Mouse (Mus musculus) telencephalon, adult 2 months (tissue): ENCODE measurements around the gene Slc26a11.
"Not testable (repeated sequence)": the region's sequence is repeated elsewhere in the genome, so short reads cannot be mapped to it uniquely, and the experiment has no call there.

ENCODE experiments used
- DNase-seq: peaks from one replicate; pipeline ENCODE4 v3.0.0-alpha.2; 2011; ENCODE audit warnings: low read depth, low spot score

Slc26a11 gene

GRCm38 (mm10) chr11:119362769-119363533, 7.6 kb downstream of the Slc26a11 start:
- DNase-seq, result no peak

DNA sequence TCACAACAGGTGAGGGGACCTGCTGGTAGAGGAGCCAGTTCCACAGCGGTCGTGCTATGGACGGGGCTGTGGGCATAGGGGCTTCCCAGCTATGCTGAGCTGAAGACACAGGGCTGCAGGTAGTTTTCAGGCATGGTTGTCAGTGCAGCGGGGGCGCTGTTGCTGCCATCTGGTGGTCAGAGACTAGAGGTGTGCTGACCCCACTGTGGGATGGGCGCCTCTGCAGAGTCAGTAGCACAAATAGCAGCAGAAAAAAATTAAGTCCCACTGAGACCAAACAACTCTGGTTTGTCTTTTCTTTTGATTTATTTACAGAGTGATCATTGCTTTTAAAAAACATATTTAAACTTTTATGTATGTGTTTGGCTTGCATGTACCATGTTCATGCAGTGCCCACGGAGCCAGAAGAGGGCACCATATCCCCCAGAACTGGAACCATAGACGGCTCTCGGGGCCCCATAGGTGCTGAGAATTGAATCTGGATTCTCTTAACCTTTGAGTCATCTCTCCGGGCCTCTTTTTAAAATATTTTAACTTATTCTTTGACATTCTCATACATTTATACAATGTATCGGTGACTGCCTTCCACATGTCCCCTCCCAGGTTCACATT, 8.3 kb downstream of the Slc26a11 start:
- no peak for DNase-seq

DNA sequence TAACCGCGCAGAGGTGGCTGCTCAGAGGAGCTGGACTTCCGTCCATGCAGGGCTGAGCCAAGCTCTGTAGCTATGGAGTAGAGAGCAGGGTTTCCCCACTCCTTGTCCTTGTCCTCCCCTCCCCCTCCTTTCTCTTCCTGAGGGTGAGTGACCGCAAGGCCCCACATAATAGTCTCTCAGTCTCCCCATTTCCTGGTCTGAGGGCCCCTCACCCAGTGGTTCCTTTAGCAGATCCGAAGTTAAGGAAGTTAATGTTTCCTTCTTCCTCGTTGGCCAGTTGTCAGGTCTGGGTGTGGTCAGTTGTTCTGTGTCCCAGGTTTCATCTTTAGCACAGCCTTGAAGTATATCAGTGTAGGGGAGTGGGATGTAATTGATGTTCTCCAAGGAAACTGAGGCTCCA, 20.1 kb downstream of the Slc26a11 start:
- no peak for DNase-seq

DNA sequence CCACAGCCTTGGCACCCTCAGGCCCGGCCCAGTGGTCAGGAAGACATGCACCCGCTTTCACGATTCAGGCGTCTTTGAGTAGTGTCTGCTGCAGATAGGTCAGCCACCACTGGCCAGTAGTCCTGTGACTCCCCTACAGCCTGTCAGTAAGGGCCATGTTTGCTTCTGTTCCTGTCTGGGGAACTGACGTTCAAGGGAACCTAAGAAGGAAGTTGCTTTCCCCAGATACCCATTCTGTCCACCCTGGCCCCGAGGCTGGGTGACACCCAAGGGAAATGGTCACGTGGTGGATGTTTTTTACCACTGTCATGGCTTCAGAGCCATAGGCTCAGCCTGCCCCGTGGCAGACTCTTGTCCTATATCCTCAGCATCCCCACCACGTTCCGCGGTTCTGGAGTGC, 22.0 kb downstream of the Slc26a11 start:
- DNase-seq, result no peak

GRCm38 (mm10) chr11:119378551-119378950, 23.2 kb downstream of the Slc26a11 start:
- no peak for DNase-seq

DNA sequence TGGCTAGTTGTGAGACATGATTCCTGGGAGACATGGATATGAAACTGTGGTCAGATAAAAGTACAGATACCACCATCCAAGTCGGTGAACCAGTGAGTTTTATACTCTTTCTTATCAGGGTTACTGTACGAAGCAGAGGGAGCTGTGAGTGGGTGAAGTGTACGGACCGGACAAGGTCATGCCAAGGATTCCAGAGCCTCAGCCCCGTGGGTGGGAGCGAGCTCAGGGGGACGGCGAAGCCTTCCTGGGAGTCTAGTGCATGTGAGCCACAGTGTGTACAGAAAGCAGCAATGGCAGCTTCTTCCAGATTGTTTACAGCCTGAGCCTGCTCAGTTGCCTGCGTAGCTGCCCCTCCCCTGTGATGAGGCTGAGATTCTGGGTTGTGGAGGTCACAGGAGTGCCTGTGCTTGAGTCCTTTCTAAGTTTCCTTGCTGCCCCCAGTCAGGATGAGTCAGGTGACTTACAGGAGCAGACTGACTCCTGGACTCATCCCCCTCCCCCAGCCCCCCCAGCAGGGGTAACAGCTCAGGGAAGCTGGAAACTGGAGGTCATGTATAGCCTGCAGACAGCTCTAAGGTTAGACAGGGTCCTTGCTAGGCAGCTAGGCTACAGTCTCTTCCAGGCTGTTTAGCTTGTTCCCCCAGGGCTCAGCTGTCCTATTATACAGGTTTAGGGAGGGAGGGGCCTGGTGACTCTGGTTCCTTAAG, 26.4 kb downstream of the Slc26a11 start:
- DNase-seq, result no peak

- no peak for DNase-seq
Measured at GRCm38 (mm10) chr11:119382338-119382850, 27.0 kb downstream of the Slc26a11 start.

DNA sequence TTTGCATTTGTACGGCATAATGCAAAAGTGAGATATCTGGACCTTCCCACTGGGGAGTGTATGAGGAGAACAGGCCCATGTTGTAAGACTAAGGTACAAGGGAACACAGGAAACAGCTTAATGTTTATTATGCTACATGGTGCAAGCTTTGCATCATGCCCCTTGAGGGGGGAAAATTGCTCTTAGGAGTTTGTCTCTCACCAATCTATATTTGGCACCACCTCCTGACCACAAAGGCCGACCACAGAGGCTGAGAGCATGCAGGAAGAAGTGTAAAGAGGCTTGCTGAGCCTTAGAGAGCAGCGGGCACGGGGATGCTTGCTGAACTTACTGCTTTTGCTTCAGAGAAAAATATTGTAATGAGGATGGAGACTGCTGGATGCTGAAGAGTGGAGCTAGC, 29.5 kb downstream of the Slc26a11 start:
- no peak for DNase-seq

- DNase-seq, result no peak
Measured at GRCm38 (mm10) chr11:119386306-119386705, 30.9 kb downstream of the Slc26a11 start.

GRCm38 (mm10) chr11:119387273-119387672, 31.9 kb downstream of the Slc26a11 start:
- not testable (repeated sequence) for DNase-seq

GRCm38 (mm10) chr11:119389851-119390270, 34.5 kb downstream of the Slc26a11 start:
- no peak for DNase-seq

GRCm38 (mm10) chr11:119390271-119391231, 35.2 kb downstream of the Slc26a11 start:
- DNase-seq, result no peak

DNA sequence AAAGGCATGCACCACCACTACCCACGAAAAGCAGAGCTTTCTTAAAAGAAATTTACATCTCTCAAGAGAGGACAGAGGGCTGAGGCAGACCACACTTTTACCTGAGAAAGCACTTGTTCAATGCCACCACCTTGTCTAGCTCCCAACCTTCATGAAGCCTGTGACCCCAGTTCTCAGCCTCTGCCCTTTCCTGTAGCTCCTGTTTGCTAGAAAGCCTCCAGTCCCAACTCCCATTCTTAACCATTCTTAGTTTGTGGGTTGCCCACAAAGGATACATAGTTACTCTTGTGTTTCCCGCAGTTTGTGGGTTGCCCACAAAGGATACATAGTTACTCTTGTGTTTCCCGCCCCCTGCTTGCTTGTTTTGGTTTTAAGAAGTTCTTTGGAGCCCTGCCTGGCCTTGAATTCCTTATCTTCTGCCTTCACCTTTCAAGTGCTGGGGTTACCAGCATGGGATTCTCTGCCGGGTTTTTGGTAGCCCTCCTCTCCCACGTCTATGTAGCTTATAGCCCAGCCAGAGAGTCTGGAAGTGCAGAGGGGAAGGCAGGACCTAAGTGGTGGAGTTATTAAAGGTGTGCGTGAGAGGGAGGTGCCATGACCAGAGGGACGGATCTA, 36.1 kb downstream of the Slc26a11 start:
- no peak for DNase-seq

DNA sequence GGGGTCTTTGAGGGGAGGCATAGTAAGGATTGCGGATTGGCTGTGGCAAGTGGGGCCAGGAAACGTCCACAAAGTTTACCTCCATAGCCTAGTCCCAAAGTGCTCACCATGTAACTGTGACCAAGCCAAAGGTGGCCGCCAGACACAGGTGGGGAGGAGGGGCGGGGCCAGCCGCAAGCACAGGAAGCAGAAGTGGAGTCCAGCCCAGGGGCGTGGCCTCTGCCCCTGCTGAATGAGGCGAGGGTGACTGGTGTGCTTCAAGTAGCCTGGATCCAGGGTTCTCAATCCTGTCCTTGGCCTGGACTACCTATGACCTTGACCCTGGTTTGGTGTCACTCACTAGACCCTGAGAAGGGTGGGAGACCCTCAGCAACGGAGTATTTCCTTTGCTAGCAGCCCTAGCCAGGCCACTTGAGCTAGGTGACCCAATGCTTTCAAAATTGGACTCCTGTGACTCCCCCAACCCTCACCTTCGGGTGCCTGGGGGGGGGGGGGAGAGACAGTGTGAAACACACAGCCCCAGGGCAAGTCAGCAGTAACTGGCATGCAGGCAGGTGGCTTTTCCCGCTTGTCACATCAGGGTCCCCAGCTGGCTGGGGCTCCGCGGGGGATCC, 36.8 kb downstream of the Slc26a11 start:
- DNase-seq, result no peak

- DNase-seq, result no peak
Measured at GRCm38 (mm10) chr11:119392800-119393482, 37.6 kb downstream of the Slc26a11 start, which contains the start of gene Rnf213. Gene Rnf213 (plus strand): TSS chr11:119393100.

GRCm38 (mm10) chr11:119393483-119393804, 38.1 kb downstream of the Slc26a11 start:
- DNase-seq, result no peak

DNA sequence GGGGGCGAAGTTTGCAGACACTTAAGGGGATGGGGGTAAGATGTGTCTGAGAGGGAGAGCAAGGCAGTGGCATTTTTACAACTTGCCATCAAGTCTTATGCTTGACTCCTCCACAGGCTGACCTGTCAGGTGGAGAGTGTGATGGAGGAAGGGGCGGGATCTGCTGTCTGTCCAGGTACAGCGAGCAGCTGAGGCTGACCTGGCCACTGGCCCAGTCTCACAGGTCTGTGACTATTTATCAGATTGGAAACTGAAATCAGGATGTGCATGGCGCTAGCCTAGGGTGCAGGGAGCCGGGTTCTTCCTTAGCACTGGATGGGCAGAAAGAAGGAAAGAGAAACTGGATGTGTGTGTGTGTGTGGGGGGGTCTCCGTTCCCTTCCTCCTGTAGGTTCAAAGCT, 38.9 kb downstream of the Slc26a11 start:
- no peak for DNase-seq

- no peak for DNase-seq
Measured at GRCm38 (mm10) chr11:119395394-119395793, 40.0 kb downstream of the Slc26a11 start.

DNA sequence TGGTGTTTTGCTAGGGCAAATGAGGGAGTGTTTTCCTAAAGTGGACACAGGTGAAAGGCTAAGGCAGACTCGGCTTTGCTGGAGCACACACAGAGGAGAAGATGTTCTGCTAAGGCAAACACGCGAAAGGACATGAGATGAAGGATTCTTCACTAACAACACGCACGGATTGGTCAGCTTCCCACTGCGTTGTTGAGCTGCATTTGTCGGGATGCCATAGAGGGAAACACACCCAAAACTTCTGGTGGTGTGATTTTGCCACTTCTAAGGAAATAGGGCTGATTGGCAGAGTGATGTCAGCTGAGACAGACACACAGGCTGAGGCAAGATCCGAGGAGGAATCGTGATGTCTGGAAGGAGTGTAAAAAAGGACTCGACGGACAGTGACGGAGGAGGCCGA, 40.6 kb downstream of the Slc26a11 start:
- no peak for DNase-seq

DNA sequence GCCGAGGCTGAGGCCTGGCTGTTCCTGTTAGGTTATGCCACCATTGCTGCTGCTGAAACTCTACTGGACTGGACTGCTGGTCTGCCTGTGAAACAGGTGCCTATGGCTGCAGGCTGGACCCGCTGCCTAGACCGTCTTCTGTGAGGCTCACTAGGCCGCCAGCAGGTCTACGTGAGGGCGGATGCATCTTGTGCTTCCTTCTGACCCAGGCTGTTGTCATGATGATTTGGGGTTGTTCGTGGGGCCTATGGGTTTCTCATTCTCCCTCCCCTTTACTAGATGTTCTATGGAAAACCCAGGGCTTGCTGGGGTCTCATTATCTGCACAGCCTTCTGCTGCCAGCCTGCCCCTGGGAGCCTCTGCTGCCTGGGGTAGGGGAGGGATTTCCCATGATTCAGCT, 41.1 kb downstream of the Slc26a11 start:
- no peak for DNase-seq
